Mouse (Mus musculus): ENCODE results near the gene Rabl6. TPM values are rescaled to one million over a fixed set of nuclear protein-coding genes. Genes with fewer than 3 reads are reported as not detected.

Rabl6 gene
- polyA plus RNA-seq, 1 experiment from 2014 or later, result 61.8 TPM

GRCm38 (mm10) chr2:25578796-25579736 lies 29.3 kb downstream of the Rabl6 start:
- H3K4me1 ChIP-seq (replicated peaks; ENCODE audit: control insufficient read depth, insufficient read depth, low read length), result peaks cover 40% of the 10 kb centered on the region
- 3% methylated on average over 77 of the region's 77 CpGs for WGBS

GRCm38 (mm10) chr2:25577951-25578795 lies 30.1 kb downstream of the Rabl6 start:
- Histone ChIP-seq H3K4me3 (ENCODE audit: low read length) (peak overlapping the region; percentile 35), H3K9ac (ENCODE audit: low read length) (peak overlapping the region; percentile 39; the same call in 1 of the 2 replicates), H3K27me3 (ENCODE audit: control insufficient read depth, insufficient read depth, low read depth, low read length) (peaks cover 57% of the 10 kb centered on the region), H3K4me1 (replicated peaks; ENCODE audit: control insufficient read depth, insufficient read depth, low read length) (peaks cover 49% of the 10 kb centered on the region), H3K27ac (ENCODE audit: low read length) (no peak overlapping the region), H3K4me2 (ENCODE audit: low read depth, low read length) (peak overlapping the region; percentile 34), H3K36me3 (ENCODE audit: control insufficient read depth, insufficient read depth, low read length) (no peaks in the 10 kb centered on the region; the same call in 1 of the 2 replicates), H3K9me3 (ENCODE audit: control insufficient read depth, low read length) (no peaks in the 10 kb centered on the region)
- no peak for ATAC-seq (ENCODE audit: low read depth)
- WGBS, result 5% methylated on average over 75 of the region's 75 CpGs

More at GRCm38 (mm10) chr2:25578796-25579736, 29.3 kb downstream of the Rabl6 start:
- no peak overlapping the region for H3K27ac ChIP-seq (ENCODE audit: low read length)
- H3K9ac ChIP-seq (ENCODE audit: low read length), result no peak overlapping the region
- peak overlapping the region; percentile 39 for H3K4me2 ChIP-seq (ENCODE audit: low read depth, low read length)
- no peaks in the 10 kb centered on the region for H3K9me3 ChIP-seq (ENCODE audit: control insufficient read depth, low read length)
- ATAC-seq (ENCODE audit: low read depth), result no peak
- peaks cover 2% of the 10 kb centered on the region; the same call in 1 of the 2 replicates for H3K36me3 ChIP-seq (ENCODE audit: control insufficient read depth, insufficient read depth, low read length)
- peaks cover 57% of the 10 kb centered on the region for H3K27me3 ChIP-seq (ENCODE audit: control insufficient read depth, insufficient read depth, low read depth, low read length)
- peak overlapping the region; percentile 13; the same call in 1 of the 2 replicates for H3K4me3 ChIP-seq (ENCODE audit: low read length)

- peak overlapping the region; percentile 35 for H3K4me3 ChIP-seq (ENCODE audit: low read length)
- H3K4me1 ChIP-seq (replicated peaks; ENCODE audit: control insufficient read depth, insufficient read depth, low read length), result peaks cover 51% of the 10 kb centered on the region
- ATAC-seq (ENCODE audit: low read depth), result no peak
- peaks cover 57% of the 10 kb centered on the region for H3K27me3 ChIP-seq (ENCODE audit: control insufficient read depth, insufficient read depth, low read depth, low read length)
- peak overlapping the region; percentile 39; the same call in 1 of the 2 replicates for H3K9ac ChIP-seq (ENCODE audit: low read length)
- no peaks in the 10 kb centered on the region for H3K36me3 ChIP-seq (ENCODE audit: control insufficient read depth, insufficient read depth, low read length)
- 16% methylated on average over 92 of the region's 92 CpGs for WGBS
- H3K27ac ChIP-seq (ENCODE audit: low read length), result no peak overlapping the region
- H3K4me2 ChIP-seq (ENCODE audit: low read depth, low read length), result peak overlapping the region; percentile 34
- H3K9me3 ChIP-seq (ENCODE audit: control insufficient read depth, low read length), result no peaks in the 10 kb centered on the region
Measured at GRCm38 (mm10) chr2:25576965-25577891, 31.1 kb downstream of the Rabl6 start.

- Histone ChIP-seq H3K9ac (ENCODE audit: low read length) (peak overlapping the region; percentile 69), H3K4me3 (ENCODE audit: low read length) (no peak overlapping the region), H3K27me3 (ENCODE audit: control insufficient read depth, insufficient read depth, low read depth, low read length) (peaks cover 55% of the 10 kb centered on the region)
Measured at GRCm38 (mm10) chr2:25576028-25576850, 32.1 kb downstream of the Rabl6 start.

GRCm38 (mm10) chr2:25575432-25576027 lies 32.8 kb downstream of the Rabl6 start:
- Histone ChIP-seq H3K4me3 (ENCODE audit: low read length) (peak overlapping the region; percentile 58), H3K9me3 (ENCODE audit: control insufficient read depth, low read length) (no peaks in the 10 kb centered on the region), H3K27me3 (ENCODE audit: control insufficient read depth, insufficient read depth, low read depth, low read length) (peaks cover 48% of the 10 kb centered on the region), H3K36me3 (ENCODE audit: control insufficient read depth, insufficient read depth, low read length) (0 out of 2 replicates have a peak, but pooled peaks cover 2% of the 10 kb centered on the region), H3K9ac (ENCODE audit: low read length) (peak overlapping the region; percentile 69), H3K4me1 (replicated peaks; ENCODE audit: control insufficient read depth, insufficient read depth, low read length) (peaks cover 43% of the 10 kb centered on the region), H3K4me2 (ENCODE audit: low read depth, low read length) (peak overlapping the region; percentile 91), H3K27ac (ENCODE audit: low read length) (peak overlapping the region; percentile 92)
- WGBS, result 5% methylated on average over 21 of the region's 21 CpGs
- peak; percentile 11; the same call in 1 of the 2 replicates for ATAC-seq (ENCODE audit: low read depth)

More at GRCm38 (mm10) chr2:25576028-25576850, 32.1 kb downstream of the Rabl6 start:
- Histone ChIP-seq H3K4me1 (replicated peaks; ENCODE audit: control insufficient read depth, insufficient read depth, low read length) (peaks cover 46% of the 10 kb centered on the region), H3K36me3 (ENCODE audit: control insufficient read depth, insufficient read depth, low read length) (0 out of 2 replicates have a peak, but pooled peaks cover 2% of the 10 kb centered on the region), H3K4me2 (ENCODE audit: low read depth, low read length) (peak overlapping the region; percentile 91), H3K9me3 (ENCODE audit: control insufficient read depth, low read length) (no peaks in the 10 kb centered on the region), H3K27ac (ENCODE audit: low read length) (no peak overlapping the region)
- WGBS, result 73% methylated on average over 16 of the region's 16 CpGs
- no peak for ATAC-seq (ENCODE audit: low read depth)

GRCm38 (mm10) chr2:25574579-25575431 lies 33.5 kb downstream of the Rabl6 start, which contains the start of the genes Mamdc4 and Phpt1:
Mamdc4 (minus strand) TSS chr2:25574845.
Phpt1 (minus strand) TSS chr2:25575224.
- Histone ChIP-seq H3K27me3 (ENCODE audit: control insufficient read depth, insufficient read depth, low read depth, low read length) (peaks cover 41% of the 10 kb centered on the region), H3K36me3 (ENCODE audit: control insufficient read depth, insufficient read depth, low read length) (peaks cover 2% of the 10 kb centered on the region; the same call in 1 of the 2 replicates), H3K9me3 (ENCODE audit: control insufficient read depth, low read length) (no peaks in the 10 kb centered on the region), H3K4me3 (ENCODE audit: low read length) (peak within 1 kb of the TSS; percentile 58), H3K9ac (ENCODE audit: low read length) (peak within 1 kb of the TSS; percentile 71), H3K4me2 (ENCODE audit: low read depth, low read length) (peak within 1 kb of the TSS; percentile 91), H3K27ac (ENCODE audit: low read length) (peak within 1 kb of the TSS; percentile 92), H3K4me1 (replicated peaks; ENCODE audit: control insufficient read depth, insufficient read depth, low read length) (peaks cover 43% of the 10 kb centered on the region)
- ATAC-seq (ENCODE audit: low read depth), result peak; percentile 98
- WGBS, result under 1% methylated on average over 42 of the region's 45 CpGs

- Histone ChIP-seq H3K36me3 (ENCODE audit: control insufficient read depth, insufficient read depth, low read length) (peaks cover 2% of the 10 kb centered on the region; the same call in 1 of the 2 replicates), H3K9ac (ENCODE audit: low read length) (peak overlapping the region; percentile 71), H3K4me2 (ENCODE audit: low read depth, low read length) (peak overlapping the region; percentile 91), H3K27me3 (ENCODE audit: control insufficient read depth, insufficient read depth, low read depth, low read length) (peaks cover 34% of the 10 kb centered on the region), H3K9me3 (ENCODE audit: control insufficient read depth, low read length) (no peaks in the 10 kb centered on the region), H3K27ac (ENCODE audit: low read length) (peak overlapping the region; percentile 92), H3K4me1 (replicated peaks; ENCODE audit: control insufficient read depth, insufficient read depth, low read length) (peaks cover 43% of the 10 kb centered on the region), H3K4me3 (ENCODE audit: low read length) (peak overlapping the region; percentile 58)
- WGBS, result 10% methylated on average over 11 of the region's 11 CpGs
- no peak for ATAC-seq (ENCODE audit: low read depth)
Measured at GRCm38 (mm10) chr2:25574136-25574535, 34.2 kb downstream of the Rabl6 start.

Measured in lung, embryonic 16.5 days (tissue).